Mouse (Mus musculus): ENCODE data around the gene Snx29.

DNA sequence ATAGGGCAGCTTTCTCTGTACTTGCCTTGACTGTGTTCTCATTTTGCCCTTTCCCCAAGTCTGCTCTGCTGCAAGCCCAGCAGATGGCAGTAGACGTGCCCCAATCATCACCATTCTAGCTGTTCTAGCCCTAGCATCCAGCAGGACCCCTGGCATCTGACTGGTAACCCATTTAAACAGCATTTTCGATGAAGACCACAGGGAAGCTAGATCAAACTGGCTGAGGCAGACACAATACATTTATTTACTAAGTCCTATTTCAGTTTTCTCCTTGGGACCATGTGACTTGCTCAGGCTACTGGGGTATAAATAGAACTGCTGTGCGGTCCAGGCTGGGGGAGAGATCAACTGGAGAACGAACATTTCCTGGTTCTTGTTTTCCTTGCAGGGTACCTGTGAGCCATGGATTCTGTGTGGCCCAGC is 257.0 kb downstream of the Snx29 start:
- TF ChIP-seq TAL1 (IDR thresholded peaks at IDR 0.05; ENCODE audit: low read length) (no peak), GATA1 (IDR thresholded peaks at IDR 0.05; ENCODE audit: low read length) (no peak)

All from erythroblast, embryonic 14.5 days (primary cell).